Mouse (Mus musculus): Measurements from ENCODE around the gene Ptprg.

Gene Ptprg

GRCm38 (mm10) chr14:11564456-11564855, 11.1 kb downstream of the Ptprg start:
- in situ Hi-C loops (cut with MboI, MseI): no loop called here

GRCm38 (mm10) chr14:11565283-11565682, 12.0 kb downstream of the Ptprg start:
- in situ Hi-C loops (cut with MboI, MseI): no loop called here

DNA sequence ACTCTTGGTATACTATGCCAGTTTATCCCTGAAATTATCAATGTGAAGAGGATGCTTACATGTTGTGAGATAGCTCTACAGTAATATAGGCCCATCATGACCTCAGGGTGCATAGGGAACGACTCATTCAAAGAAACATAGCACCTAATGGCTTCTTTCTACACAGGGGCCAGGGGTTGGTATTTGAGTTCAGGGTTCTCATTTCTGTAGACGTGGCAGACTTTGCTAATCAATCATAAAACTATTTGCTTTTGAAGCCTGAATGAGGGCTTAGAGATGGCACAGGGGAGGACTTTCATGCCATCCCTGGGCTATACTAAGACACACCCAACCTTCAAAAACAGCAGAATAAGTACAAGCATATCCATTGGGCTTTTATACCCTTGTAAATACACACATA, 16.4 kb downstream of the Ptprg start:
- in situ Hi-C loops (cut with MboI, MseI): no loop called here

- in situ Hi-C loops (cut with MboI, MseI): no loop called here
These were observed 18.5 kb downstream of the Ptprg start for GRCm38 (mm10) chr14:11571766-11572394.

DNA sequence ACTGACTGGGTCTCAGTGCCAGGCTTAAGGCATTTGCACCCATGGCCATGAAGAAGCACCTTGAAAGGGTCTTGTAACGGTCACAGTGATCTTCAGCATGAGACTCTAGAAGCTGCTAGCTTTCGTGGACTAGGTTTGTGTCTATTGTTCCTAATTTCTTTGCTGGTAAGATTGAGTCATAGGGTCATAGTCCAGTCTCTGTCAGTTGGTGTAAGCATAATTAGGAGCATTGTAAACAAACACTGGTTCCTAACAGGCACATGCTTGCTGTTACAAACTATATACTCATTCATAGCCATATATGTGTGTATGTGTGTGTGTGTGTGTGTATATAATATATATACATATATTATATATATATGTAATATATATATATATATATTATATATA, 19.1 kb downstream of the Ptprg start:
- in situ Hi-C loops (cut with MboI, MseI): no loop called here

GRCm38 (mm10) chr14:11573710-11574109, 20.4 kb downstream of the Ptprg start:
- in situ Hi-C loops (cut with MboI, MseI): no loop called here

DNA sequence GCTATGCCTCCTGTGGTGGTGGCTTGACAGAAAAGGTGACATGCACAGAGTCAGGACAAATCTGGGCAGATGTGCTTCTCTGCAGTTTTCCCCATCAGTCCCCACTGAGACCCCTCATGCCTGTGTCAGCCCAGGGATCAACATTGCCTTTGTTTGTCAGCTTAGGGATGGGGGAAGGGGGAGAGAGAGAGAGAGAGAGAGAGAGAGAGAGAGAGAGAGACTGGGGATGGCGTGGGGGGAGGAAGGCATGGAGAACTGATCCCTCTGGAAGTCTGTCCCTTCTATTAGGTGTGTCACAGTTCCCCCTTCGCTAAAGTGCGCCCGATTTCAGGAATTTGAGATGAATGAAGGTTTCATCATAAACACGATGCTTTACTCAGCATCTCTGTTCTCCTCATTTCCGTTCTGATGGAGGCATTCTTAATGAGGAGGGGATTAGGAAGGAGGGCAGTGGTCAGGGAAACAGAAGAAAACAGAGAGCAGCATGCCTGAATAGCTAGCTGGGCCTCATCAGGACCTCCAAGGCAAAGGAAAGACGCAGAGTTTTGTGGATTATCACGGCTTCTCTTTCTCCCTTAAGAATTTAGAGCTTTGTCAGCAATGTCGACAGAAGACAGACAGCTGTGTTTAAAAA, 24.1 kb downstream of the Ptprg start:
- in situ Hi-C loops (cut with MboI, MseI): no loop called here

DNA sequence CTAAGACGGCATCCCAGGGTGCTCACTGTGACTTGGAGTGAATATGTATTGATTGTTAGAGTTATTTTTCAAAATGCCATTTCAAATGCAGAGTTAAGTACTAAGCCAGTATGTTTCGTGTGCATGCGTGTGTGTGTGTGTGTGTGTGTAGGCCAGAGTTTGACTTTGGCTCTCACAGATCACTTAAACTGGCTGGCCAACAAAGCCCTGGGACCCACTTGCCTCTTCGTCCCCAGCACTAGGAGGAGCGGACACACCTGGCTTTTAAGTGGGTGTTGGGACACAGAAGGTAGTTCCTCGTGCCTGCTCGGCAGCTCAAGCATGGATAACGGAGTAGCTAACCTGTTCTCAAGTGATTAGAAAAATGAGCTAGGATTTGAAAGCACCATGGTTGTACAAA, 24.6 kb downstream of the Ptprg start:
- in situ Hi-C loops (cut with MboI, MseI): no loop called here

DNA sequence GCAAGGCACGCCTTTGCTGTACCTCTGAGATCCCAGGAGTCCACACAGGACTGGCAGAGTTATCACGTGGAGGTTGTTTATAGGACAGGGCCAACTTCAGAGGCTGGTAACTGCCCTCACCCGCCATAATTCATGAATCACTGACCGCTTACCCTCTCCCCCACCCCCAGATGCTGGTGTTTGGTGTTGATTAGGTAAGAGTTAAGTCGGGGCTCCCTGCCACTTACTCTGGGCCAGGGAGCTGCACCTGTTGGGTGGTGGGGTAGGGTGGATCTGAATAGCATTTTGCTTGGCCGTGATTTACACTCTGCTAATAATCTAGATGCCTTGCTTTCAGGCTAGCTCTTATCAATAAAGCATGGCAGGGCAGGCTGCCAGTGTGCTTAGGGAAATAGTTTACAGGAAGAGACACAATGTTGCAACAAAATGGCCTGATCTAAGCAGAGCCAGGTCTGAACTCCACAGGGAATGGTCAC, 25.2 kb downstream of the Ptprg start:
- in situ Hi-C loops (cut with MboI, MseI): no loop called here

DNA sequence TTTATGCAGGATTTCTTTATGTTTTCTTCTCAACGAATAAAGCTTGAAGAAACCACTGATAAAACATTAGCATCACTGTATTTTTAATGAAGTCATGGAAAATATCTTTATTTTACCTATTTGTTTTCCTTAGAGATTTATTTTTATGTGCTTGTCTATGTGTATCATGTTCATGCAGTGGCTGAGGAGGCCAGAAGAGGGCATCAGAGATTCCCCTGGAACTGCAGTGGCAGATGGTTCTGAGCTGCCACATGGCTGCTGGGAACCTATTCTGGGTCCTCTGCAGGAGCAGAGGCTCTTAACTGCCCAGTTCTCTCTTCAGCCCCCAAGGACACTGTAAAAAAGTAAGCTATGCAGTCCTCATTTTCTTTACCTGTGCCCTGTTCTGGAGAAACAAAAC, 26.6 kb downstream of the Ptprg start:
- in situ Hi-C loops (cut with MboI, MseI): no loop called here

GRCm38 (mm10) chr14:11584263-11584662, 30.9 kb downstream of the Ptprg start:
- in situ Hi-C loops (cut with MboI, MseI): no loop called here

- in situ Hi-C loops (cut with MboI, MseI): no loop called here
These were observed 31.7 kb downstream of the Ptprg start for GRCm38 (mm10) chr14:11584929-11585633.

DNA sequence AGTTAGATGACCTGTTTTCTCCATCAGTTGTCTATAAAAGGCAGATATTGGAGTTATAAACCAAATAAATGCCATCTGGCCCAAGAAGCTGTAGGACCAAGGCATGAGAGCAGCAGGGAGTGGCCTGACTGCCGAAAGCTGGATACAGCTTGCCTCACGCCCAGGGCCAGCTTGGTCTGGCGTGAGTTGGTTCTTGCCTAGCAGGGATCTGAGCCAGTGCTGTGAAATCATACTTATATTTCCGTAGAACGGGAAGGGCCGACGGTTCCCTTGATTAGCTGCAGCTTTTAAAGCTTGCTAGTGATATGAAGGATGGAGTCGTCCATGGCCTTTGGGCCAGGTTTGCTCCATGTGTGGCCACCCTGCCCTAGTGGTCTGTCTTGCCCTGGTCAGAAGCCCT, 37.1 kb downstream of the Ptprg start:
- in situ Hi-C loops (cut with MboI, MseI): no loop called here

DNA sequence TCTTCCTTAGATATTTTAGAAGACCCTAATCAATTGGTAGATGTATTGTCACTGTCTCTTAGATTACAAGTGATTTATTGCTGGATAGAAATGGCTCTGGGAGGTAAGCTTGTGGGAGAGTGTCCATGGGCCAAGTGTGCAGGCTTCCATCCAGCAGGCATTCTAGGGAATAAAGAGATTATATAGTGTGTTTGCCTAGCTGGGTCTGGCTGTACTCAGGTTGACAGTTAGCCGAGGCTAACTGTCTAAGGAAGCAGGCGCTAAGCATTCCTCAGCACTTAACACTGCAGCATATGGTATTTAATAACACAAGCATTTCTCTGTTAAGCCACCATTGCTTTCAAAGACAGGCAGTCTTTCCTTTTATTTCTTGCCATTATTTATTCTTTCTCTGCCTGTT, 39.3 kb downstream of the Ptprg start:
- in situ Hi-C loops (cut with MboI, MseI): no loop called here

GRCm38 (mm10) chr14:11594336-11594735, 41.0 kb downstream of the Ptprg start:
- in situ Hi-C loops (cut with MboI, MseI): no loop called here

DNA sequence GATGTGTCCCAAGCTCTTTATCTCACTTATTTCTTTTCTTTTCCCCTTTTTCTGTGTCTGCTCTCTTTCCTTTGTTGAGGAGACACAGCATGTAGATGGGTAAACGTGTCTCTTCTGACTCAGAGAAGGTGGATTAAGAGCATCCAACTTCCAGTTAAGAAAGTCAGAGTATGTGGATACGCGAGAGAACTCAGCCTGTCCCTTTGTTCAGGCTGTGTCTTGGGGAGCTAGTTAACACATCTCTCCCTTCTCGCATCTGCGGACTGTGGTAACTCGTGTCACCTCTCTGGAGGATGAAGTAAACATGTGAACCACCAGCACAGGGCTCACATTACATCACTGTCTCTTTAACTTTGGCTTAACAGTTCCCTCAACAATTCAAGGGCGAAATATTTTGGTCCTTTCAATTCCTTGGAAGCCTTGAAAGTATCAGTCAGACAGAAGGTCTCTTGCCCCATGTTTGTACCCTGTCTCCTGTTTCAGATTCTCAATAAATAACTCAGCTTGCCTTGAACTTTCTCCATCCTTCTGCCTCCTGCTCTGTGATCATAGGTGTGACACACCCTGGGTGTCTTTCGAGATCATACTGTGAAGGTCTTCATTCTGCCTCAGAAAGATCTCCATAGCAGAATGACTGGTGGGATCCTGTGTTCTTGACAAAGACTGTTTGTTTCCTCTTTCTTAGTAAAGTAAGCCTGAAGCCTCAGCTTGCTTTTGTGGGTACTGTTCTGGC, 51.0 kb downstream of the Ptprg start:
- in situ Hi-C loops (cut with MboI, MseI): no loop called here

GRCm38 (mm10) chr14:11608366-11608765, 55.0 kb downstream of the Ptprg start:
- in situ Hi-C loops (cut with MboI, MseI): no loop called here

GRCm38 (mm10) chr14:11609857-11610582, 56.7 kb downstream of the Ptprg start:
- in situ Hi-C loops (cut with MboI, MseI): no loop called here

GRCm38 (mm10) chr14:11612426-11612825, 59.1 kb downstream of the Ptprg start:
- in situ Hi-C loops (cut with MboI, MseI): no loop called here

DNA sequence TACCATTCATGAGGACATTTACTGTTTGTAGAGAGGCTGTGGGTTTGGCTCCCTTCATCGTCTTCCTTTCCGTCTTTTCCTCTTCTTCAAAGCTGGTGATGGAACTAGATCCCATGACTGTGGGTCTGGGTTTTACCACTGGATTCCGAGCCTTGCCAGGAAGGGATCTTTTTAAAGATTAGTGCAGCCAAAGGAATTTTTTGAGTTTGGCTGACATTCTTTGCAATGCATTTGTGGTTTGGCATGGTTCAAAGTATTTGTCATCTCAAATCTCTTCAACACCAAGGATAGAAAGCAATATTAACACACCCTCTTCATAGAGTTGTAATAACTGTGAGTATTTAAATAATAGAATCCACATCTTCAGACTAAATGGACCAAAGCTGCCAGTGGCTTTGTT, 59.8 kb downstream of the Ptprg start:
- in situ Hi-C loops (cut with MboI, MseI): no loop called here

DNA sequence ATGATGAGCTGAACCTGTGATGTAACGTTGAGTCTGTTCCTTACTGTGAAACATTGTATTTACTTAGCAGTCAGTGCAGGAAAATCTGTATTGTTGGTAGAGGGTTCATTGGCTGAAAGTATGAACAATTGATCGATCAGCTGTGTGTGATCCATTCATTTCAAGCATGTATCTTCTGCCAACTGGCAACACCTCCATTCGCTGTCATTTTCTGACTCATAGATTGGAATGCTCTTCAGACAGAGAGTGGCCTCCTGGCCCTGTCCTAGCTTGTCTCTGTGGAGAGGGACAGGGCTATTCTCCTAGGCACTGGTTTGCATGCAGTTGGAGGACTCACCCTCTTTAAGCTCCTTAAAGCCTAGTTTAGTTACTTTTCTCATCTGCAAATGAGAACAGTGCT, 62.4 kb downstream of the Ptprg start:
- in situ Hi-C loops (cut with MboI, MseI): no loop called here

DNA sequence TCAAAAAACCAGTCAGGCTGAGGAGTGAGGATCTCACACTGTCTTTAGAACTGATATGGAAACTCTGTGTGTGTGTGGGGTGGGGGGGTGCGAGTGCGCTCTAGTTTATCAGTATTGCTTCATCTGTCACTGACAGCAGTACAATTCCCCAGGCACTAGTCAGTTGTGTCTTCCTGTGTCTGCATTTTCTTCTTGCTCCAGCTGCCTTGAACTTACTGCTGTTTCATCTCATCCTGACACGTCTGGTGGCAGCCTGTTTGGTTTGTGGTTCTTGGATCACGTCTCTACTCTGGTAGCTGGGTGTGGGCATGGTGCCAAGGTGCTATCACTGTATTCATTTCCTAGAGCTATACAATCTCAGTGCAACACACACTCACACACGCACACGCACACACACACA, 64.0 kb downstream of the Ptprg start:
- in situ Hi-C loops (cut with MboI, MseI): no loop called here
